Mouse (Mus musculus): Measurements from ENCODE around the gene Mbtd1.

DNA sequence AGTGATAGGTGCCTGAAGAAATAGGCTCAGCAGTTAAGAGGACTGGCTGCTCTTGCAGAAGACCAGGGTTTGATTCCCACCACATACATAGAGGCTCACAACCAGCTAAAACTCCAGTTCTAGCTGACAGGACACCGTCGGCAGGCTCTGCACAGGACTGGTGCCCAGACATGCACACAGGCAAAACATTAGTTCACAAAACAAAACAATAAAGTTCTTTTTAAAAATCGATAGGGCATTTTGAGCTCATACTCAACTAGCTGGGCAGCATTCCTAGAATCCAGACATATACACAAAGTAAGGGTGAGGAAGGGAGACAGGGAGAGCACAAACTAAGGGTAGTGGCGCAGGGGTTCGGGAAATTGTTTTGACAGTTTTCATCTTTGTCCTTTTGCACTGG, 108.9 kb downstream of the Mbtd1 start:
- no peak for TF ChIP-seq EP300 (optimal IDR thresholded peaks at IDR 0.05)
- no peak for TF ChIP-seq CTCF (IDR thresholded peaks at IDR 0.05; ENCODE audit: low read depth)

Data from stomach, postnatal 0 days (tissue).